Mouse (Mus musculus) heart, embryonic 11.5 days (tissue): ENCODE data around the gene Gria3. TPM values are rescaled to one million over a fixed set of nuclear protein-coding genes. Genes with fewer than 3 reads are reported as not detected.

ENCODE experiments used
- ATAC-seq: fragments of 200-750 bp; cut with Nextera tagmentation; replicated peaks from 2 replicates; pipeline ENCODE4 v1.8.0; 2017; ENCODE audit warnings: moderate library complexity; ENCODE audit not compliant: insufficient number of reproducible peaks, low FRiP score, low TSS enrichment
- H3K27ac ChIP-seq: fragments of 300-500 bp; sonication (generic); 2 replicates; pipeline ENCODE4 v1.5.1; 2014; ENCODE audit warnings: mild to moderate bottlenecking, low read depth, low read length
- H3K27me3 ChIP-seq: fragments of 300-500 bp; sonication (generic); 2 replicates; pipeline ENCODE4 v1.6.1; 2014; ENCODE audit warnings: mild to moderate bottlenecking, low read length, mixed read lengths; ENCODE audit not compliant: control insufficient read depth, insufficient read depth
- H3K36me3 ChIP-seq: fragments of 300-500 bp; sonication (generic); 2 replicates; pipeline ENCODE4 v1.6.1; 2014; ENCODE audit warnings: mild to moderate bottlenecking, low read length, moderate library complexity, mixed read lengths; ENCODE audit not compliant: control insufficient read depth, insufficient read depth
- H3K4me1 ChIP-seq: fragments of 300-500 bp; sonication (generic); 2 replicates; pipeline ENCODE4 v1.6.1; 2014; ENCODE audit warnings: low read length; ENCODE audit not compliant: control insufficient read depth, insufficient read depth
- H3K4me2 ChIP-seq: fragments of 300-500 bp; sonication (generic); 2 replicates; pipeline ENCODE4 v1.6.1; 2014; ENCODE audit warnings: mild to moderate bottlenecking, moderate library complexity
- H3K4me3 ChIP-seq: fragments of 300-500 bp; sonication (generic); 2 replicates; pipeline ENCODE4 v1.5.1; 2014; ENCODE audit warnings: low read depth, low read length
- H3K9ac ChIP-seq: fragments of 300-500 bp; sonication (generic); 2 replicates; pipeline ENCODE4 v1.6.1; 2014; ENCODE audit warnings: mild to moderate bottlenecking, low read depth, low read length, moderate library complexity
- H3K9me3 ChIP-seq: fragments of 300-500 bp; sonication (generic); replicated peaks from 2 replicates; pipeline ENCODE4 v1.6.1; 2016; ENCODE audit warnings: low read length; ENCODE audit not compliant: control insufficient read depth
- WGBS: fragments of 180-500 bp; shearing (Covaris S2); extraction: QIAGEN DNeasy Blood & Tissue Kit; methylation state at CpG from one replicate; pipeline ENCODE4 v1.1.7; 2014; ENCODE audit not compliant: insufficient replicate concordance; 5-methylcytosine and 5-hydroxymethylcytosine counted together
- polyA plus RNA-seq: library from polyadenylated mRNA; unstranded; fragments of >200 nt; fragmentation: Nextera tagmentation; extraction: Ambion mirVana; gene quantifications from 2 replicates; pipeline ENCODE4 v1.2.1, GENCODE M21; 2014

Gria3 gene
- polyA plus RNA-seq, 1 experiment from 2014 or later, result 6.7 TPM

DNA sequence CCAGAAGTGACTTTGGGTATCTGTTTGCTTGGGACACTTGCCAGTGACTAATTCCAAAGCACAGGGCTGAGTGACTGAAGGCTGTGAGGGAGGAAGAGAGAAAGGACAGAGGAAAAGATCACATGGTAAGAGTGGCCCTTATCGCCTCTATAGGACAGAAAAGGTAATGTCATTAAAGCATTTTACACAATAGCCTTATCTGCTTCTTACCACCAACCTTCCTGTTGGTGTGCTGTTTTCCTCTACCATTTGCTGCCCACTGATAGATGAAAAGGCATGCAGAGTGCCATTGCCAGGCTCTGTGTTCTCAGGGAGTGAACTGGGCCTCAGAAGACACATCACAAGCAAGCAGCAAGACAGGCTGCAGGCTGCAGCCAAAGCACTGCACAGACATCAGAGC is 107.3 kb downstream of the Gria3 start:
- Histone ChIP-seq H3K4me2 (no peak overlapping the region), H3K4me1 (no peaks in the 10 kb centered on the region), H3K27me3 (no peaks in the 10 kb centered on the region), H3K27ac (no peak overlapping the region), H3K9ac (no peak overlapping the region), H3K4me3 (no peak overlapping the region), H3K36me3 (no peaks in the 10 kb centered on the region), H3K9me3 (no peaks in the 10 kb centered on the region)
- WGBS, result 37% methylated on average over 1 of the region's 1 CpGs
- no peak for ATAC-seq

DNA sequence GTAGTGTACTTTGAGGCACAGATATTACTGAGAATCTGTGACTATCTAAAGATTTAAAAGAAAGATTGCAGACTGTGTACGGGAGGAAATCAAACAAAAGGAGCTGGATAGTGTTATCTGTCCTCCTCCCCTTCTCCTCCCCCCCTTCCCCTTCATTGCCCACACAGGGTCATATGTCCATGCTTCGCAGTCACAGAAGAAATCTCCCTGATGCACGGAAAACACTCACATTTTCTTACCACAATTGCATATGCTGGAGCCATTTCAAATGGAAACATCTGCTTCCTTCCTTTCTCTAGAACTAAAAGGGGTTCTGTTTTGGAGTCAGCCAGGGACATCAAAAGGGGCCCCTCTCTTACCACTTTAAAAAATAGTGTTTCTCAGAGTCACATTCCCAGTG is 114.3 kb downstream of the Gria3 start:
- Histone ChIP-seq H3K4me1 (no peaks in the 10 kb centered on the region), H3K9ac (no peak overlapping the region), H3K9me3 (no peaks in the 10 kb centered on the region), H3K4me3 (no peak overlapping the region), H3K36me3 (no peaks in the 10 kb centered on the region), H3K4me2 (no peak overlapping the region), H3K27ac (no peak overlapping the region), H3K27me3 (no peaks in the 10 kb centered on the region)
- ATAC-seq, result no peak
- 61% methylated on average over 3 of the region's 3 CpGs for WGBS

DNA sequence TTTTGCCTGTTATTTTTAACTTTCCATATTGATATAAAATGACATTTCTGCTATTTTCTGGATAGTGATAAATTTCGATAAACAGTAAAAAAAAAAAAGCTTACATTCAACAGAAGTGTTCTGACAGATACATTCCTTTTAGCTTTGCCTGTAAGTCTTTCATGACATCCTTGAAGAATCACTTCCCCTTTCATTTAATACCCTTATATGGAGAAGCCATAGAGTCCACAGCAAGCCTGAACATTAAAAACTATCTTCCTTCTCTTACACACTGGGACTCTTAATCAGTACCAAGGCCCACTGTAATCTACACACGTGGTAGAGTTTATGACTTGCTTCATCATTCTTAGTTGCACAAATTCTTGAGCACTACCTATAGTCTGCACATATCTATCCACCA is 131.9 kb downstream of the Gria3 start:
- Histone ChIP-seq H3K9ac (no peak overlapping the region), H3K9me3 (no peaks in the 10 kb centered on the region), H3K4me2 (no peak overlapping the region), H3K36me3 (no peaks in the 10 kb centered on the region), H3K4me1 (no peaks in the 10 kb centered on the region), H3K4me3 (no peak overlapping the region), H3K27me3 (no peaks in the 10 kb centered on the region), H3K27ac (no peak overlapping the region)
- WGBS, result 63% methylated on average over 2 of the region's 2 CpGs
- ATAC-seq, result no peak

DNA sequence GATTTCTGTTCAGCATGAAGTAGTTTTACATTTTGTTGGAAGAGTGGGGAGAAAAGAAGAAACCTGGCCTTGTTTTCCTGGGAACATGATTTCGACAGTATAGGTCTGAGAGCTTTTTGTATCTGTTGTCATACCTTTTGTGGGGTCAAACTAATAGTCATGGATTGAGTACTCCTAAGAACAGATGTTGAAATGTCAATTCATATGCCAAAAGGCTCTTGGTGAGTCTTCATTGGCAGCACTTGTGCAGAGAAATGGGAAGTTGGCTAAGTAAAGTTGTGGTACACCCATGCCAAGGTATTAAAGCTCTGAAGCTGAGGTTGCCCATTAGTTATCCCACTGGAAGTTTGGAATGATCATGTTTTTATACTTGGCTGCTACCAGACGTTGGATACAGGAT is 135.2 kb downstream of the Gria3 start:
- Histone ChIP-seq H3K4me1 (no peaks in the 10 kb centered on the region), H3K4me3 (no peak overlapping the region), H3K9ac (no peak overlapping the region), H3K36me3 (no peaks in the 10 kb centered on the region), H3K27ac (no peak overlapping the region), H3K9me3 (no peaks in the 10 kb centered on the region), H3K4me2 (no peak overlapping the region), H3K27me3 (no peaks in the 10 kb centered on the region)
- ATAC-seq, result no peak
- 58% methylated on average over 2 of the region's 2 CpGs for WGBS

DNA sequence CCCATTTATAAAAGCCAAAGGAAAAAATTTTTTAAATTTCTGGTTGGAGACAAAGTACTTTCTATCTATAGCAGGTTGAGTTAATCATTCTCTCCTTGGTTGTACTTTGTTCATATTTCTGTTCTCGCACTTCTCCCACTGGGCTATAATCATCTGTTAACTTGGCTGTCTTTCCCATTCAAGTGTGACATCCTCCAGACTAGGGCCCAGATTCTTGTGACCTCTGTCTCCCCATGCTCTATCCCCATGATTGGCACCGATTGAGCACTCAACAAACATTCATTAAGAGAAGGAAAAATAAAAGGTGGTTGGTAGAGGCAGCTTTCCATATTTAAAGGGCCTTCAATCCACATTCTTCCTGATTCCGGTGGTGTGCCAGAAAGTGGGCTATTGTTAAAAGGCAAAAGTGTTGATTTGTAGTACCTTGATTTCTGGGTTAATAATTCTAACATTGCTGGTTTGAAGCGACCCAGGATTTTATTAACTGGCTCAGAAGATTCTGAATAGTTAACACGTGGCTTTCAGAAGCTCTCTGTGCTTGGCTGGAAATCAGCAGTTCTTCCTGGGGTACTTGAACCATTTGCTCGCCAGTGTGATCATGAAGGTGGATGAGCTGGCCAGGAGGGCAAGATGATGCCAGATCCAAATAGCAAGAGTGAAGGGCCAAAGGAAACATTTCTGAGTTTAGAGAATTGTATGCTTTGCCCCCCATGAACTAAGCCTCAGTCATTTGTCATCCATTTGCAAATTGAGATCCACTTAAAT is 161.8 kb downstream of the Gria3 start:
- no peak overlapping the region for H3K4me3 ChIP-seq
- no peak for ATAC-seq
- no peaks in the 10 kb centered on the region for H3K4me1 ChIP-seq
- WGBS, result 64% methylated on average over 6 of the region's 6 CpGs
- H3K9ac ChIP-seq, result no peak overlapping the region
- H3K27me3 ChIP-seq, result no peaks in the 10 kb centered on the region
- no peaks in the 10 kb centered on the region for H3K36me3 ChIP-seq
- H3K4me2 ChIP-seq, result no peak overlapping the region
- H3K27ac ChIP-seq, result no peak overlapping the region
- no peaks in the 10 kb centered on the region for H3K9me3 ChIP-seq

DNA sequence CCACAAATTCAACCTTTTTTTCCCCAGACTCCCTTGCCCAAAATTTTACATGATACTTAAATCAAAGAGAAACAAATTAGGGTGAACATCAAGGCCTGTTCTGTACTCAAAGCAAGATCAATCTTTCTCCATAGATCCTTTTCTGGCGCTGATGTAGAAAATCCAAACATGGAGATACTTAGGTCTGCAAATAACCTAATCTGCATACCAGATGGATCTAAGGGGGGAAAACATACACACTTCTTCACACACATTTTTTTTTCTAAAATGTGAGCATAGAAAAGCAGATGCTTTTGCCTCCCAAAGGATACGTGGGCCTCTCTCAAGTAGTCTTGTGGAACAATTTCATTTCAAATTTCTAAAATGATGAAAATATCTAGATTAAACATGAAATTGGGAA is 164.2 kb downstream of the Gria3 start:
- Histone ChIP-seq H3K4me1 (no peaks in the 10 kb centered on the region), H3K4me3 (no peak overlapping the region), H3K9me3 (no peaks in the 10 kb centered on the region), H3K9ac (no peak overlapping the region), H3K27me3 (no peaks in the 10 kb centered on the region), H3K4me2 (no peak overlapping the region), H3K36me3 (no peaks in the 10 kb centered on the region), H3K27ac (no peak overlapping the region)
- 70% methylated on average over 2 of the region's 2 CpGs for WGBS
- ATAC-seq, result no peak

DNA sequence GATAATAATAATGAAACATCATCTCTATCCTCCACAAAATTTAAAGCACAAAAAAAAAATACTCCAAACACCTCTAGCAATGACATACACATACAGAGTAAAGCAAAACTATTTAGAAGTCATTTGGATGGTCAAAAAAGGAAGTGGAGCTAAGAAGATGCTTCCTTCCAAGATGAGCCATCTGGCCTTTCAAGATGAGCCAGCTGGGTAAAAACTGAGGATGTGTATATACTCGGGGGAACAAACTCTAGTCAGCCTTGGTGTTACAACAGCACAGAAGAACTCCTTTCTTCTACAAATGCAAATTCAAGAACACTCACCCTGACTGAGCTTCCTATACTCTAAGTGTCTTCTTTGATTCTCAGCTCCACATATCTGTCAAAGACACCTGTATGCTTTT is 172.4 kb downstream of the Gria3 start:
- ATAC-seq, result no peak
- Histone ChIP-seq H3K27me3 (no peaks in the 10 kb centered on the region), H3K9me3 (no peaks in the 10 kb centered on the region), H3K36me3 (no peaks in the 10 kb centered on the region), H3K4me2 (no peak overlapping the region), H3K4me3 (no peak overlapping the region), H3K9ac (no peak overlapping the region), H3K4me1 (no peaks in the 10 kb centered on the region), H3K27ac (no peak overlapping the region)
- WGBS, result 60% methylated on average over 1 of the region's 1 CpGs

DNA sequence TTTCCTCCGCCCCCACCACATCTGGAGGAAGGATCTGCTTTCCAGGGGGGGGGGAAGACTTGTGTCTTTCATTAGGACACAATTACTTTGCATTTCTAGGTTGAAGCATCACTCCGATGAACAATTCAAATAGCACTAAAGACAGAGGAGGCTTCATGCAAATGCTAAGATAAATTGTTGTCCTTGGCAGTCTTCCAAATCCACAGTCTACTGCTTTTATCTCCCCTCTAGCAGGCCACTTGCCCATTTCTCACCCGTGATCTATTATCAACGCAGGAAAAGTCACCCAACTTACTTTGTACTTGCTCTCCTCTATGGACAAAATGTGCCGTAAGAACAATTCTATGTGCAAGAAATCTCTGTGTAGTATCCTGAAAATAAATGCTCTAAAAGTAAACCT is 178.1 kb downstream of the Gria3 start:
- ATAC-seq, result no peak

DNA sequence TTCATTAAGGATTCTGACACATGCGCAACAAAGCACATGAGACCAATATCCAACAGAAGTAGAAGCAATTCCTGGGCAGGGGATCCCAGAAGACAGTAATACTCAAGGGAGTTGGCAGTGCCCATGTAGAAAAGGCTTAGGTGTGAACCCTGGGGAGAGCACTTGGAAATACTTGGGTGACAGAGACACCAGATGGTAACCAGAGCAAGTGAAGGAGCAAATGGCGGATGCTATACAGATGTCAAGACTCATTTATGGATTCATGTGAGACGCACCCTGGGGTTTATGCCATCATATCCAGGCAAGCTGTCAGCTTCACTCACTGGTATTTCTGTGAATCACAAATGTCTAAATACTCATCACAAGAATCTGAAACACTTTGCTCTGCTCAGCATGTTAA is 187.0 kb downstream of the Gria3 start:
- Histone ChIP-seq H3K36me3 (no peaks in the 10 kb centered on the region), H3K4me2 (no peak overlapping the region), H3K4me1 (no peaks in the 10 kb centered on the region), H3K27me3 (no peaks in the 10 kb centered on the region), H3K9ac (no peak overlapping the region), H3K27ac (no peak overlapping the region), H3K4me3 (no peak overlapping the region), H3K9me3 (no peaks in the 10 kb centered on the region)
- ATAC-seq, result no peak
- WGBS, result 88% methylated on average over 3 of the region's 3 CpGs

More for the DNA sequence above, 178.1 kb downstream of the Gria3 start:
- WGBS, result 51% methylated on average over 5 of the region's 5 CpGs
- Histone ChIP-seq H3K9ac (no peak overlapping the region), H3K4me2 (no peak overlapping the region), H3K4me1 (no peaks in the 10 kb centered on the region), H3K9me3 (no peaks in the 10 kb centered on the region), H3K27ac (no peak overlapping the region), H3K36me3 (no peaks in the 10 kb centered on the region), H3K4me3 (no peak overlapping the region), H3K27me3 (no peaks in the 10 kb centered on the region)
